Mouse (Mus musculus) midbrain, embryonic 16.5 days (tissue): ENCODE results near the gene Kat6b. TPM values are rescaled to one million over a fixed set of nuclear protein-coding genes. Genes with fewer than 3 reads are reported as not detected.

Experiments
- ATAC-seq: fragments of 200-750 bp; cut with Nextera tagmentation; 2 replicates; pipeline ENCODE4 v1.8.0; 2017; ENCODE audit warnings: moderate TSS enrichment
- H3K27ac ChIP-seq: fragments of 300-500 bp; sonication (generic); 2 replicates; pipeline ENCODE4 v1.5.1; 2014; ENCODE audit warnings: mild to moderate bottlenecking, low read length, mixed read lengths
- H3K27me3 ChIP-seq: fragments of 300-500 bp; sonication (generic); 2 replicates; pipeline ENCODE4 v1.6.1; 2014; ENCODE audit warnings: low read depth, low read length, mixed read lengths; ENCODE audit not compliant: control insufficient read depth, insufficient read depth
- H3K36me3 ChIP-seq: fragments of 300-500 bp; sonication (generic); 2 replicates; pipeline ENCODE4 v1.6.1; 2014; ENCODE audit warnings: mild to moderate bottlenecking, low read length, moderate library complexity, mixed read lengths; ENCODE audit not compliant: control insufficient read depth, insufficient read depth
- H3K4me1 ChIP-seq: fragments of 300-500 bp; sonication (generic); 2 replicates; pipeline ENCODE4 v1.6.1; 2014; ENCODE audit warnings: mild to moderate bottlenecking, low read length, mixed read lengths; ENCODE audit not compliant: control insufficient read depth, insufficient read depth
- H3K4me2 ChIP-seq: fragments of 300-500 bp; sonication (generic); 2 replicates; pipeline ENCODE4 v1.6.1; 2014; ENCODE audit warnings: mild to moderate bottlenecking, low read length, mixed read lengths
- H3K4me3 ChIP-seq: fragments of 300-500 bp; sonication (generic); 2 replicates; pipeline ENCODE4 v1.5.1; 2014; ENCODE audit warnings: low read depth, mild to moderate bottlenecking, low read length, moderate library complexity, mixed read lengths
- H3K9ac ChIP-seq: fragments of 300-500 bp; sonication (generic); 2 replicates; pipeline ENCODE4 v1.6.1; 2014; ENCODE audit warnings: low read depth, low read length, mixed read lengths
- H3K9me3 ChIP-seq: fragments of 300-500 bp; sonication (generic); replicated peaks from 2 replicates; pipeline ENCODE4 v1.6.1; 2014; ENCODE audit warnings: mild to moderate bottlenecking, low read length, mixed read lengths; ENCODE audit not compliant: control insufficient read depth, poor library complexity, severe bottlenecking
- WGBS: fragments of 180-500 bp; shearing (Covaris S2); extraction: QIAGEN DNeasy Blood & Tissue Kit; methylation state at CpG from one replicate; pipeline ENCODE4 v1.1.7; 2014; 5-methylcytosine and 5-hydroxymethylcytosine counted together
- polyA plus RNA-seq: library from polyadenylated mRNA; unstranded; fragments of >200 nt; fragmentation: Nextera tagmentation; extraction: Ambion mirVana; gene quantifications from 2 replicates; pipeline ENCODE4 v1.2.1, GENCODE M21; 2015

Kat6b gene
- polyA plus RNA-seq, 1 experiment from 2014 or later: 17.2 TPM

GRCm38 (mm10) chr14:21617221-21617980 is 136.2 kb downstream of the Kat6b start:
- H3K9ac ChIP-seq: no peak overlapping the region
- H3K36me3 ChIP-seq: no peaks in the 10 kb centered on the region
- 52% methylated on average over 4 of the region's 4 CpGs for WGBS
- ATAC-seq: no peak
- H3K9me3 ChIP-seq: no peaks in the 10 kb centered on the region
- H3K27me3 ChIP-seq: no peaks in the 10 kb centered on the region
- no peak overlapping the region for H3K4me3 ChIP-seq
- H3K4me2 ChIP-seq: no peak overlapping the region
- H3K27ac ChIP-seq: no peak overlapping the region
- H3K4me1 ChIP-seq: no peaks in the 10 kb centered on the region

- Histone ChIP-seq H3K27me3 (no peaks in the 10 kb centered on the region), H3K4me2 (no peak overlapping the region), H3K4me3 (no peak overlapping the region), H3K9me3 (no peaks in the 10 kb centered on the region), H3K4me1 (no peaks in the 10 kb centered on the region), H3K27ac (no peak overlapping the region), H3K9ac (no peak overlapping the region), H3K36me3 (no peaks in the 10 kb centered on the region)
- no peak for ATAC-seq
- WGBS: 87% methylated on average over 7 of the region's 7 CpGs
Observed at GRCm38 (mm10) chr14:21619951-21620350, 138.7 kb downstream of the Kat6b start.

GRCm38 (mm10) chr14:21625946-21626345 is 144.7 kb downstream of the Kat6b start:
- Histone ChIP-seq H3K9me3 (no peaks in the 10 kb centered on the region), H3K36me3 (0 out of 2 replicates have a peak, but pooled peaks cover 6% of the 10 kb centered on the region), H3K27ac (no peak overlapping the region), H3K27me3 (no peaks in the 10 kb centered on the region), H3K9ac (no peak overlapping the region), H3K4me2 (no peak overlapping the region), H3K4me1 (no peaks in the 10 kb centered on the region), H3K4me3 (no peak overlapping the region)
- ATAC-seq: no peak
- WGBS: 90% methylated on average over 9 of the region's 9 CpGs

- H3K36me3 ChIP-seq: peaks cover 10% of the 10 kb centered on the region; the same call in 1 of the 2 replicates
Observed at GRCm38 (mm10) chr14:21631665-21632200, 150.5 kb downstream of the Kat6b start.

GRCm38 (mm10) chr14:21636548-21636947 is 155.3 kb downstream of the Kat6b start:
- no peaks in the 10 kb centered on the region for H3K9me3 ChIP-seq
- H3K4me2 ChIP-seq: no peak overlapping the region
- H3K9ac ChIP-seq: no peak overlapping the region
- H3K4me3 ChIP-seq: no peak overlapping the region
- WGBS: 67% methylated on average over 6 of the region's 6 CpGs
- peaks cover 5% of the 10 kb centered on the region for H3K4me1 ChIP-seq
- H3K36me3 ChIP-seq: peaks cover 3% of the 10 kb centered on the region; the same call in 1 of the 2 replicates
- no peaks in the 10 kb centered on the region for H3K27me3 ChIP-seq
- H3K27ac ChIP-seq: no peak overlapping the region
- no peak for ATAC-seq

More at GRCm38 (mm10) chr14:21631665-21632200, 150.5 kb downstream of the Kat6b start:
- Histone ChIP-seq H3K4me2 (no peak overlapping the region), H3K9me3 (no peaks in the 10 kb centered on the region), H3K27me3 (no peaks in the 10 kb centered on the region), H3K4me3 (no peak overlapping the region), H3K4me1 (peaks cover 5% of the 10 kb centered on the region), H3K27ac (peak overlapping the region; percentile 41), H3K9ac (no peak overlapping the region)
- 42% methylated on average over 5 of the region's 5 CpGs for WGBS
- no peak for ATAC-seq

- Histone ChIP-seq H3K4me2 (no peak overlapping the region), H3K36me3 (no peaks in the 10 kb centered on the region), H3K4me3 (no peak overlapping the region), H3K4me1 (no peaks in the 10 kb centered on the region), H3K9me3 (no peaks in the 10 kb centered on the region), H3K27ac (no peak overlapping the region), H3K9ac (no peak overlapping the region), H3K27me3 (no peaks in the 10 kb centered on the region)
- ATAC-seq: no peak
- whole genome bisulfite sequencing: 71% methylated on average over 4 of the region's 4 CpGs
Observed at GRCm38 (mm10) chr14:21640806-21641435, 159.7 kb downstream of the Kat6b start.

- H3K36me3 ChIP-seq: peaks cover 4% of the 10 kb centered on the region; the same call in 1 of the 2 replicates
Observed at GRCm38 (mm10) chr14:21653813-21654212, 172.6 kb downstream of the Kat6b start.

GRCm38 (mm10) chr14:21659155-21659554 is 177.9 kb downstream of the Kat6b start:
- Histone ChIP-seq H3K4me1 (peaks cover 12% of the 10 kb centered on the region), H3K4me3 (no peak overlapping the region), H3K27ac (peak overlapping the region; percentile 53), H3K27me3 (no peaks in the 10 kb centered on the region; the same call in 1 of the 2 replicates), H3K36me3 (no peaks in the 10 kb centered on the region), H3K9ac (no peak overlapping the region), H3K9me3 (no peaks in the 10 kb centered on the region), H3K4me2 (no peak overlapping the region)
- WGBS: 63% methylated on average over 13 of the region's 13 CpGs
- ATAC-seq: peak; percentile 55; the same call in 1 of the 2 replicates

More at GRCm38 (mm10) chr14:21653813-21654212, 172.6 kb downstream of the Kat6b start:
- Histone ChIP-seq H3K4me3 (no peak overlapping the region), H3K27me3 (no peaks in the 10 kb centered on the region; the same call in 1 of the 2 replicates), H3K9ac (no peak overlapping the region), H3K4me2 (no peak overlapping the region), H3K9me3 (no peaks in the 10 kb centered on the region), H3K27ac (no peak overlapping the region), H3K4me1 (peaks cover 7% of the 10 kb centered on the region; the same call in 1 of the 2 replicates)
- 80% methylated on average over 2 of the region's 2 CpGs for WGBS
- no peak for ATAC-seq

GRCm38 (mm10) chr14:21659652-21660051 is 178.4 kb downstream of the Kat6b start:
- Histone ChIP-seq H3K36me3 (no peaks in the 10 kb centered on the region), H3K4me1 (peaks cover 12% of the 10 kb centered on the region), H3K27ac (peak overlapping the region; percentile 53), H3K4me2 (no peak overlapping the region), H3K9ac (no peak overlapping the region), H3K4me3 (no peak overlapping the region), H3K9me3 (no peaks in the 10 kb centered on the region), H3K27me3 (no peaks in the 10 kb centered on the region)
- ATAC-seq: peak; percentile 87; the same call in 1 of the 2 replicates
- 26% methylated on average over 5 of the region's 5 CpGs for WGBS
